Mouse (Mus musculus) 416B (cell line): ENCODE measurements around the gene Atrnl1.

ENCODE experiments used
- DNase-seq: peaks from one replicate; pipeline ENCODE4 v3.0.0; 2011; ENCODE audit warnings: low read depth

The Atrnl1 gene

DNA sequence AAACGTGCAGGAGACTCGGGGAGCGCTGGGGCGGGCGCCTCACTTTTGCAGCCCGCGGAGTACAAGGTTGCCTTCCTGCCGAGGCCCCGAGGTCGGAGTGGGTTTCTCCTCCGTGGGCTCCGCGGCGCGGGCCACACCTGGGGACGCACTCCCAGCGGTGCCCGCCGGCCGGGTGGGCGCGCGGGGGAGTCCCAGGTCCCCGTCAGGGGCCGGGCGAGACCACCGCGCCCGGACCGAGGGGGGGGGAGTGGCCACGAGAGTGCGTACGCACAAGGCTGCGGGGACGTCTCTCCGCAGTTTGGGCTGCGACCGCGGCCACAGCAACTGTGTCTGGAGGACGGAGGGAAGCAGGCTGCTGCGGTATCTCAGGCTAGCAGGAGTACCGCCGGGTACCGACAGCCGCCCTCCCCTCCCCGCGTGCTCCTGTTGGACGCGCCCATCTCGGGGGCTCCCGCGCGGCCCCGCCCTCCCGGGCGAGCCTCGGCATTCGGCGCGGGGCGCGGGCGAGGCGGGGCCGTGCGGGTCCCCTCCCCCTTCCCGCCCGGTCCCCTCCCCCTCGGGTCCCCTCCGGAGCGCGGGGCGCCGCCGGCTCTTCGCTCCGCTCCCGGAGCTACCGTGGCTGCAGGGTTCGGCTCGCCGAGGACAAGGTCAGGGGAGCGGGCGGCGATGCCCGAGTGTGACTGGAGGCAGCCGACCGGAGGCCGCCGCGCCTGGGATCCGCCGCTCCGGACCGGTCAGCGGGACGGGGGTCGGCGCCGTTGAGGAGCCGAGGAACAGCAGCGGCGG is at the start of gene Atrnl1:
TSS of gene Atrnl1 (plus strand) at position 559 of the 786 bp plus-strand sequence.
- no peak for DNase-seq

DNA sequence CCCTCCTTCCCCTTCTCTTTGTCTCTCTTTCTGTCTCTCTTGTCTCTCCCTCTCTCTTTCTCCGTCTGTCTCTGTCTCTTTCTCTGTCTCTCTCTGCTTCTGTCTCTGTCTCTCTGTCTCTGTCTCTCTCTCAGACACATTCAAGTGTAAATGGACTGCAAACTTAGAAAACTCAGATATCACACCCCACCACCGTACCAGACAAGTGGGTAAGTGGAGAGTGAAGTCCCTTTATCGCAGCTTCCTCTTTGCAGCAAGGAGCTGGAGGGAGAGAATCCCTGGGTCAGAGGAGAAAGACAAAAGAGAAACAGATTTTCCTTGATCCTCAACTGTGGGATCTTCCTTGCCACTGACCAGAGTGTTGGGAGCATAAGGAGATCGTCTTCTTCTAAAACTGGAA is 49.3 kb upstream of the Atrnl1 start:
- no peak for DNase-seq

DNA sequence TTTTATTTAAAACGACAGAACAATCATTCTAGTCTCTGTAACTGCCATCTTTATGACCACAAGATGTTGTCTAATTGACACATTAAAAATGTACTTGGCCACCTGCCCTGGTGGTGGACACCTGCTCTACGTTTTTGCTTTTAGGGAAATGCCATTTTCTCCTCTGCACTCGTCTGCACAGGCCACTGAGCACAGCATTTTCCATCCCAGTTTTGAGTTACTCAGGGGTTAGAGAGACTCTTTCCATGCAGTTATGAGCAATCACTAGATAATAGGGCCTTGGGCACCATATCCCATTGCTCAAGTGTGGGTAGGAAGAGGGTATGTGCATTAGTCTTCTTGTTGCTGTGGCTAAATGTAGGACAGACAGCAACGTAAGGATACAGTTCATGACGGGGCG is 41.8 kb upstream of the Atrnl1 start:
- no peak for DNase-seq

DNA sequence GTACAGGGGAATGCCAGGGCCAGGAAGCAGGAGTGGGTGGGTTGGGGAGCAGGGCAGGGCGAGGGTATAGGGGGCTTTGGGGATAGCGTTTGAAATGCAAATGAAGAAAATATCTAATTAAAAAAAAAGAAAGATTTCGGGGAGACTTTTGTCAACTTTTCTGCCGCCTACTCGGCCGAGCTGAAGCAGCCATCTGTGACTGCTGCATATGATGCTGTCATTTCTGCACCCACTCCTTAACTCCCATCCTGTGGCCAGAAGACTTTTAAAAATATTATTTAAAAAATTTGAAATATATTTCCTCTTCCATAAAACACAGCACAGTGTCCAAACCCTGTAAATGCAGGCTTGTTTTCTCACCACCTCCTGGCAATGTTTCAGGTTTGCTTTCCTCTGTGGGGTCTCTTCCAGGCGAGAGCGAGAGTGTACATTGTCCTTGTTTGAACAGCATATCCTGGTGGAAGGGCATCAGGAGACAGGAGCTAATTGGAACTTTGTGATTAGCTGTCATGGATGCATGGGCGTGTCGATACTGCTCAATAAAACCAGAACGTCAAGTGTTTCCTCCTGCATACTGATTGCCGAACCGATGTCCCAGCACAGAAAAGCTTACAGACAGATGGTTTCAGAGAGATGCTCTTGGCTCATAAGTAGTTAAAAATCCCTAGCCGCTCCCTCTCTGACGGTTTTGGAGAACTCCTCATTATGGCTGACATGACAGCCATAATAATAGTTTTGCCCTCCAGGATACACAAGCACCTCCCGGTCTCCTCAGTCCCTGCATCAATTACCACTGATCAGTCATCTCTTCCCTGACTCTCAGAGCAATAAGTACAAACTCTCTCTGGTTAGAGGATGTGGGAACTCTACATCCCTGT is 38.2 kb upstream of the Atrnl1 start:
- no peak for DNase-seq

DNA sequence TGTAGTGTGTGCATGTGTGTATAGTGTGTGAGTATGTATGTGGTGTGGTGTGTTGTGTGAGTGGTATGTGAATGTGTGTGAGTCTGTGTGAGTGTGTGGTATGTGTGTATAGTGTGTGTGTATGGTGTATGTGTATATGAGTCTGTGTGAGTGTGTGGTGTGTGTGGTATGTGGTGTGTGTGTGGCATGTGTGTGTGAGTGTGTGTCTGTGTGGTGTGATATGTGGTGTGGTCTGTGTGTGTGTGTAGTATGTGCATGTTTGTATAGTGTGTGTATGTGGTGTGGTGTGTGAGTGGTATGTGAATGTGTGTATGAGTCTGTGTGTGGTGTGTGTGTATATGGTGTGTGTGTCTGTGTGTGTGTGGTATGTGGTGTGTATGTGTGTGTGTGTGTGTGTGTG is 37.4 kb upstream of the Atrnl1 start:
- no peak for DNase-seq

DNA sequence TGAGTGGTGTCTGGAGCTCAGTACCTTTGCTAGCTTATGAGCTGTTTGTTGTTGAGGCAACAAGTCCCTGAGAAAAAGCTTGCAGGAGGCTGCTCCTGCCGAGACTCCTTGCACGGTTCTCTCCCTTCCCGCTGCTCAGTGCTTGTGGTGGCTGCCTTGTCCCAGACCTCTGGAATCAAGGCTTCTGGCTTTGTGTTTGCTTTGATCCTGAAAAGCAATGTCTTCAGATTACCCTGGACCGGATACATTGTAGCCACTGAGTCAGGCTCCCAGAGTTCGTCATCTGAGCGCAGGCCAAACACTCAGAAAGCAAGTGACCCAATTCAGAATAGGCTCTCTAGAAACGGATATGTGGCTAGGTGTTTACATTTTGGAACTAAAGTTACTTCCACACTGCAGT is 35.8 kb upstream of the Atrnl1 start:
- no peak for DNase-seq

DNA sequence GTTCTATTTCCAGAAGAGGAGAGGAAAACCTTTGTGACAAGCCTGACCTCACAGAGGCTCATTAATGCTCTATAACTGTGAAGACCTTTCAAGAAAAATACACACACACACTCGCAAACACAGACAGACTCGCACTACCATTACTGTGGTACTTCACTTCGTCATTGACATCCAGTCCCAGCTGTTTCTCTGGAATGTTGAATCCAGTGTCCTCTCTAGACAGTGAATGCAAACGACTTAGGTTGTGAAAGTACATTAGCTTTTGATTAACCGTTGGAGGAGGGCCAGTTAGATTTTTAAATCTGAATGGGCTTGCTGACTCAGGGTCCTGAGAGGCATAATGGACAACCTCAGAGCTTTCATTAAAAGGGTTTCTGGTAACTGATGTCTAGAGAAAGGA is 34.0 kb upstream of the Atrnl1 start:
- DNase-seq, result no peak

DNA sequence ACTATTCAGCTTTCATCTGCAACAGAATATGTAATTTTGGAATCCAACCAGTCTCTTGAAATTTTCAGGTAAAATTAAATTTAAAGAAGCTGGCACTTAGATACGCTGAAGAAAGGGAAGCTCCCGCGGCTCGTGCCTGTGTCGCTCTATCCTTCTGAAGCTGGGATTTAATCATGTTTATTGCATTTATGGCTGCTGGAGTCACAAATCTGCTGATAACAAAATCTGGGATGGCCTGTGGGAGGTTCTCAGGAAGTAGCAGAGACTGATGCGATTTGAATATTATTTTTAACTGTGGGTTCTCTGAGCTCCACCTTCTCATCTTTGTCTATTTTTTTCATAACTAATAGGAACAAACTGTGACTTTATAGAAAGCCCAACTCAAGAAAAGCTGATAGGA is 33.6 kb upstream of the Atrnl1 start:
- no peak for DNase-seq

DNA sequence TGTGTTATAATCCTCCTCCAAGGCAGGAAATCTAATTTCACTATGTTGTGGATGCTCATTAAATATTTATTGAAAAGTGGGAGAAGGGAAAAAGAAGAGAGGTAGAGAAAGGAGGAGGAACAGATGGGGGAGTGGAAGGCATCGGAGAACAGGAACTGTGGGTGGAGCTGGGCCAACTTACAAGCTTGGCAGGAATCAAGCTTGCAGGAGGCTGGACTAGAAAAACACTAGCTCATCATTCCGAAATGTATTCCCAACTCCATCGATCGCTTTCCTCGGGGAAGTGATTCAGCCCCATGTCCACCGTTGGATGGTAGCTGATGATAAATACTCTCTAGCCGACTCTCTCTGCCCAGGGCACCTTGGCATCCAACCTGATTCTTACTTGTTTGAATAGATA is 29.9 kb upstream of the Atrnl1 start:
- no peak for DNase-seq

DNA sequence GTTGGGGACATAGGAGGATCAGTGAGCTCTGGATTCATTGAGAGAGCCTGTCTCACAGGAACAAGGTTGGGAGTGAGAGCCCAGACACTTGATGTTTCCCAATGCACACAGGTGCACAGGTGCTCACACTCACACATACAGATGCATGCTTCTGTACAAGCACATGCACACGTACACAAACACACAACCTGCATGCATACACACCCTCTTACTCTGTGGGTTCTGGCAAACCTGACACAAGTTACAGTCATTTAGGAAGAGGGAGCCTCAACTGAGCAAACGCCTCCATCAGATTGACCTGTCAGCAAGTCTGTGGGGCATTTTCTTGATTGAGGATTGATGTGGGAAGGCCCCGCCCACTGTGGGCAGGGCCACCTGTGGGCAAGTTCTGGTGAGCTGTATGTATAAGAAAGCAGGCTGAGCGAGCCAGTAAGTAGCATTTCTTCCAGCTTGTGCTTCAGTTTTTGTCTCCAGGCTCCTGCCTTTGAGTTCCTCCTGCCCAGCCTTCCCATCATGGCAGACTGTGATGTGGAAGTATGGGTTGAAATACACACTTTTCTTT is 25.5 kb upstream of the Atrnl1 start:
- DNase-seq, result no peak

DNA sequence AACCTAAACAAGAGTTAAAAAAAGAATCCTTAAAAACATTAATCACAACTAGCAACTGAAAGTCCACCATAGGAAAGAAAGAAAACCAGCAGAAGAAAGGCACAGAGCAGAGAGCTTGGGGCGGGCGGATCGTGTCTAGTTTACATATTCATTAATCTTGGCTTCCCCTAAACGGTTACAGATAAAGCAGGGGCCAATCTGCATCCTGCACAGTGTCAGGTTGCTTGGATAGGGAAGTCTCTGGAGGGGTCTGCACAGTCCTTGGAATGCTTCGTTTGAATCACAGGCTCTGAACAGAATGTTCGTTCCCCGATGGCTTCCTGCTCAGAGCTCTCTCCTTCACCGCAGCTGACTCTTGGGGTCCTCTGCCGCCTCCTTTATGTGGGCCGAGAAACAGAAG is 24.7 kb upstream of the Atrnl1 start:
- DNase-seq, result no peak

DNA sequence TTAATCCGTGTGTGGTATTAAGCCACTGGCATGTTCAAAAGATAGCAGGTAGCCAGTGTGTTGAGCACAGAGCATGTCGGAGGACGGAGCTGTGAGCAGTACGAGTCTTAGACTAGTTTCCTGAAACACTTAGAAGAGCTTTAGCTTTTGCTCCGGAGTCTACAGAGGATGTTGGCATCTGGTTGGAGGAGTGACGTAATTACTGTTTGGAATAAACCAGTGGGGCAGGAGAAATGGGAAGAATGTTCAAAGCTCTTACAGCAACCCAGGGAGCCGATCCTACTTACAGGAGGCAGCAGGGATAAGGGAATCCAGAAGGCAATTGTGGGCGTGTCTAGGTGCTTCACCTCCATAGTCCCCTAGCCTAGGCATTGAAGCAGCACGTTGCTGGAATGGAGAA is 21.3 kb upstream of the Atrnl1 start:
- no peak for DNase-seq

DNA sequence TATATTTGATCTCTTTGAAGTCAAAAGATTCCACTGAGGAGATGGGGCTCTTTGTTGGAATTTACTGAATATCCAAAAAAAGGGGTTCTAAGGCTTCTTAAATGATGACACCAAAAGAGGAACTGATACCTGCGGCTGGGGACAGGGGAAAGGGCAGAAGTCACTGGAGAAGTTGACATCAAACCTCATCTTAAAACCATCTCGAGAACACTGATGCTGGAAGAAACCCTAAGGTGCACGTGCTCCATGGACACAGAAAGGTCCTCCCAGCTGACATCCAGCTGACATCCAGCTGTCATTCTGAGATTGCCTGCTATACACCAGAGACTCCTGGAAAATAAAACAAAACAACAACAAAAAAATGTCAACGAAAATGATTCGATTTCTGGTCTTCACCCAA is 19.9 kb upstream of the Atrnl1 start:
- DNase-seq, result no peak

DNA sequence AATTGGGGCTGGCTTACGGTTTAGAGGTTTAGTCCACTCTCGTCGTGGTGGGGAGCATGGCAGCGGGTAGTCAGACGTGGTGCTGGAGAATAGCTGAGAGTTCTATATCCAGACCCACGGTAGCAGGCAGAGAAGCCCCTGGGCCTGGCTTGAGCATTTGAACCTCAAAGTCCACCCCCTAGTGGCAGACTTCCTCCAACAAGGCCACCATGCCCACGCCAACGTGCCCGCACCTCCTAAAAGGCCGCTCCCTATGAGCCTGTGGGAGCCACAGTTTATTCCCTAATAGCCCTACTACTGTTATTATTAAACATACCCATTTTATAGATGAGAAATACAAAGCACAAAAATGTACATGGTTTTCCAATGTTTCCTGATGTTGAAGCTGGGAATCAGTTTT is 19.2 kb upstream of the Atrnl1 start:
- DNase-seq, result no peak

DNA sequence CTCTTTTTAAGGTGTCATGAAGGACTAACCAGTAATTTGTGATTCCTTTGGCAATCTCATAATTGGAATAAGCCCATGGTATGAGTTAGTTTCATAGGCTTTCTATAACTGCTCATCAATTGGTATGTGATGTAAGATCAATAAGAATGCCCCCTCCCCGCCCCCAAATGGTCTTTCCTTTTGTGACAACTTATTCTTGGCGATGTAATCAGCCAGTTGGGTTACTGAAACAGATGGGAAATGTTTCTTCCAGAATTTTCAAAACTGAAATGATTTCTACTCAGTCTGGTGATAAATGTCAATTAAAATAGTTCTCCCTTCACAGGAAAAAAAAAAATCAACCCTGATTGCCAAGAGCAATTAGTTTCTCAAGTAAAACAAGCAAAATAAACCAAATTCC is 18.5 kb upstream of the Atrnl1 start:
- DNase-seq, result no peak

DNA sequence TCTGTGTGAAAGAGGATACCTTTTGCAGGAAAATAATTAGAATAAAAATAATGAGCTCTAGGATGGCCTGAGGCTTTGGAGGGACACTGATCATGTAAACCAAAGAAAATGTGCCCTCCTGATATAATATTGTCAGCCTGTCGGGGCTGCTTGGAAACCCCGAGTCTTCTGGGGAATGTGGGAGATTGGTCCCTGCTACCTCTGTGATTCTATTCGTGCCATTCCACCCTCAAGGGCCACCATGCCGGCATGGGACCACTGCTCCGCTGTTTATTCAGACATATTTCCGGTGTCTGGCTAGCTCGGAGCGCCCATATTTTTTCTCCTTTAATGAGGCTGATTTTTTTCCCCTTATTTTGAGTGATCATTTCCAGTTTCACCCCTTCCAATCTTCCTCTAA is 11.7 kb upstream of the Atrnl1 start:
- DNase-seq, result no peak

DNA sequence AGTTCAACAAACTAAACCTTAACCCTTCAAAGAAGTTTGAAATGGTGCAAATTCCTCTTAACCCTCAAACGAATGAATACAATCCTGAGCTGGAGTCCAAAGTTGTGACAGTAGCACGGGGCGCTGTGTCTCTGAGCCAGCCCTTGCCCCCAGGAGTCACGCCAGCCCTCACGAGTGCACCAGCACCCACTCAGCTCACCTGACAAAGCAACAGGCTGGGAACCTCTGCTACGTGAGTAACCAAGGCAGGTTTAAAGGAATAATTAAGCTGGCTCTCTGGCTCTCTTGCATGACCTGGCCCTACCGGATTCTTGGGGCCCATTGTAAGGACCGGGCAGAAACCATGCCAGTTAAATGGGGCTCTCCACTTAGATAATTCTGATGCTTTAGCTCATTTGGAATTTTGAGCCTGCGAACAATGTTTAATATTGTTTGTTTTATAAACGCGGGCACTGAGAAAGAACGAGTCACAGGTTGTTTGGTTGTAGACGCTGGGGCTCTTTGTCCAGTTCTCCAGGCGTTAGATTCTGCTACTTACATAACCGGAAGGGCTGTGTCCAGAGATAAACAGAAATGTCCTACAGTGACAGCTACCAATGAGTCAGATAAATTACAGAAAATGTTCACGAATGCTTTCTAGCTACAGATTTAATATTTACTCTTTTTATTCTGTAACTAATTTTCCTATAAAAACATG is 10.5 kb upstream of the Atrnl1 start:
- peak; percentile 10 for DNase-seq

DNA sequence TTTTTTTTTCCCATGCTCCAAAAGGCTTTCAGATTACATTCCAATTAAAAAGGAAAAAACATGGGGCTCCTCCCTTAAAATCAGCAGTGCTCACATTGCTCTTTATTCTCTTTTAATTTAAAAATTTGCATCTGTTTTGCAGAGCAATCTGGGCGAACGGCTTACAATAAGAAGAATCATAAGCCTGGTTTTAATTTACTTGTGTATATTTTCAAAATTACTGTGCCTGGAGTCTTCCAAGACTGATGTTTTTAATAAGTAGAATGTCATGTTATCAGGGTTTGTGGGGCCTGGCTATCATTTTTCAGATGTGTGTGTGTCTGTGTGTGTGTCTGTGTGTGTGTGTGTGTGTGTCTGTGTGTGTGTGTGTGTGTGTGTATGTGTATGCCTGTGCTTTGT is 9.9 kb upstream of the Atrnl1 start:
- no peak for DNase-seq

DNA sequence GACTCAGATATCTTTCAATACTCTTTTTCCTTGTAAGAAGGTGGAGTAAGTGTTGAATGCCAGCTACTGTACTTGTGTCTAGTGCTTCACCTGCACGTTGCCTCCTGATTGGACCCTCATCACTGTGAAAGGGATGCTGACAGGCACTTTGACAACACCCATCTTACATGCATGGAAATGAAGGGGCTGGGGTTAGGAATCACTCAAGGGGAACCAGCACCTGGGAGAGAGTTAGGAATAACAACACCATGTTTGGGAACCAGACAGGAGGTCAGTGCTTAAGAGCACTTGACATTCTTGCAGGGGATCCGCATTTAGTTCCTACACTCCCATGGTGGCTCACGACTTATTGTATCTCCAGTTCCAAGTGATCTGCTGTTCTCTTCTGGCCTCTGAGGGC is 7.2 kb upstream of the Atrnl1 start:
- DNase-seq, result no peak

DNA sequence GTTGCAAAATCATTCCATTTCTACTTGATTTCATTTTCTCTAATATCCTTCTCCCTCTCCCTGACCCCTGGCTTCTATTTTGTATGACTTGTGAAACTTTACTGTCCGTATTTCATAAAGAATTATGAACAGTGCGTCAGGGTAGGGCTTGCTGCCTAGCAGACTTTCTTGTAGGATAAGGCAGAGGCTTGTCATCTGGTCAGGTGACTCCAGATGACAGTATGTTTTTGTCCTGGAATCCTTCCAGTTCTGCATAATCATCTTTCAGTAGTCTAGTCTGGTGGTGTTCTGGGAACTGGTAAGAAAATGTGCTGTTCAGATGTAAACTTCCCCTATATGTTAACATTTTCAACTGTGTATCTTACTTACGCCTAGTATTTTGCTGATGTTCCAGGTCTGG is 4.9 kb upstream of the Atrnl1 start:
- no peak for DNase-seq

DNA sequence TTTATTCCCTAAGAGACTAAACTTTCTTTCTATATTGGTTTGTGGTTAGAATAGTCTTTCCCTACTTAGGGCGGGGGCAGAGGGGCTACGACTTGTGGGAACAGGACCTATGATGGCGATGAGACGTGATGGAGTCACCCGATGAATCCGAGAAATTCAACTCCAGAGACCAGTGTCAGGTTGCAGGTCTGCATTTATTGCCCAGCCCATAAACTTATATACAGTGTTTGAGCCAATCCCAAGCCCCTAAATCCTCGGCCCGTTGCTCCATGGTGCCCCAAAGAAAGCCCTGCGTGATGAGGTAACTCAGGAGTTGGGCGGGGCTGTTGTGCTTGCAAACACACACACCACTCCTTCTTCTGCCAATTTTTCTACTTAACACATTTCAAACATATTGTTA is 4.5 kb upstream of the Atrnl1 start:
- DNase-seq, result no peak

DNA sequence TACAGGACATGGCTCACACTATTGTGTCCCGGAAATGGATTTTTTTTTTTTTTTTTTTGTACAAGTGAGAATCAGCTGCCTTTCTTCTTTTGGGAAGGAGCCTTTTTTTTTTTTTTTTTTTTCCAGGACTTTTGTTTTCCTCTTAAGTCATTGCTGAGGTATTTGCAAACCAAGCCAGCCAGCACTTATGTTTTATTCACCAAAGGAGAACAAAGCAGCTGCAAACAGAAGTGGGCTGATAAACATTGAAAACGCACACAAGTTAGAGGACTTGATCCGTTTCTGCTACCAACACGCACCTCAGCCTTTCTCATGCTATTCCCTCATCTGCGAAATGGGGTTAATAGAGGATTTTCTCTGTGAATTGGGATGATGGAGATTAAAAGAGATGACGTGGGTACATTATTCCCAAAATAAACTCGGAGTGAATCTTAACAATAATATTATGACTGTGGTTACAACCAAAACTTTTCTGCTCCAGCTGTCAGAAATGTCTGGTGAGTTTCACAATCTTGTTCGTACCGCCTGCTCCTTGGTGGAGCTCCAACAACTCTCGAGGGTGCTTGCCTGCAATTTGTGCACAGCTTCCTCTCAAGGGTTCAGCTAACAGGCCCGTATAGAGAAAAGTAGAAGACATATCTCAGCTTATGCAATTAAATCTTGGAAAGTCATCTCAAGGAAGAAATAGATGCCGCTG is 1.3 kb upstream of the Atrnl1 start:
- no peak for DNase-seq
